Mouse (Mus musculus): ENCODE data around the gene Lpar3. TPM values are rescaled to one million over a fixed set of nuclear protein-coding genes. Genes with fewer than 3 reads are reported as not detected.
A peak's percentile ranks its signal among the peaks of the same experiment; 100 is the strongest.

Lpar3 gene
- polyA plus RNA-seq, 1 experiment, result 3.8 TPM

DNA sequence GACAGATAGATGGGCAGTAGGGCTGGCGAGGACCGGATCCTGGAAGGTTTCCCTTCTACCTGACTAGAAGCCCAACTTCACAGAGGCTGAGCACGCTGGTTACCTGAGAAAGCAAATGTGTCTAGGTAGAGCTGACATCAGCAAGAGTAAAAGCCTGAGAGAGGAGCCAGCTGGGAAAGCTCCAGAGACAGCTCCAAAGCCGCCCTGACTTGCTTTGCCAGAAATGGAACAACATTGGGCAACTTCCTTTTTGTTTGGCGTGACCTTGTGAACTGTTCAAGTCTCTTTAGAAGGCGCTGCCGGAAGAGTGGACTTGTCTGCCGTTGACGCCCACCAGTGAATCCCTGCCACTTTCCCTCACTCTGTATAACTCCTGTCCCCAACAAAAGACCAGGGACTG lies 39.4 kb downstream of the Lpar3 start:
- DNase-seq (ENCODE audit: low spot score), result no peak

DNA sequence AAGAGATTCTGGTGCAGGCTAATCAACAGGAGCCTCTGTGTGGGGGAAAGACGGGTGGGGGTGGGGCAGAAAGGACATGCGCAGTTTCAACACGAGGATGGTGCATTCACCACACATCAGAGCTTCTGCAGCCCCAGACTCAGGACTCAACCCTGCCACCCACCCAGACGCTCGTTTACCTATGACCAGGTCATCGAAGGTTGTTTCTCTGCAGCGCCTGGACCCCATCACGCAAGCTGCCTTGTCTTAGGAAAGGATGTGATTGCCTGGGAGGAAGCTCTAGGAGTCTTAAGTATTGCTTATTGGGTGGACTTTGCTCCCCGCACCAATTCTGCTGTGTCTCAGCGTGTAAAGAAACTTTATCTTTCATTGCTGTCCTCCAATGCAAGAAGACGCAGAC lies 40.1 kb downstream of the Lpar3 start:
- DNase-seq (ENCODE audit: low spot score), result no peak

DNA sequence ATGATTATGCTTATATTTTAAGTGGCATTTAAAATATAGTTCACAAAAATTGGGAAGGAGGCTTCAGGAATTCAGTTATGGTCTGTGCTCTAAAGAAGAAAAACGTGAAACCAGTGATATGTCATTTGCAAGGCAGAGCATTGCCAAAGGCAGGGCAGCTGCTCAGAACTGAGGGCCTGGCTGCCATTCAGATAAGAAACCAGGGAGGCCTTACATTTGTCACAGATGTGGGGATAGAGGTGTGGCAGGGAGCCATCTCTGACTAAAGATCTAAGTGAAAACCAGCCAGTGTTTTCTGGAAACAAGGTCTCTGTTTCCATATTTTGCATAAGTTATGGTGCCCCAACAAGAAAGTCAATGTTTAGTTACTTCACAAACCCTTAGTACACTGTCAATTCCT lies 41.8 kb downstream of the Lpar3 start:
- DNase-seq (ENCODE audit: low spot score), result no peak

DNA sequence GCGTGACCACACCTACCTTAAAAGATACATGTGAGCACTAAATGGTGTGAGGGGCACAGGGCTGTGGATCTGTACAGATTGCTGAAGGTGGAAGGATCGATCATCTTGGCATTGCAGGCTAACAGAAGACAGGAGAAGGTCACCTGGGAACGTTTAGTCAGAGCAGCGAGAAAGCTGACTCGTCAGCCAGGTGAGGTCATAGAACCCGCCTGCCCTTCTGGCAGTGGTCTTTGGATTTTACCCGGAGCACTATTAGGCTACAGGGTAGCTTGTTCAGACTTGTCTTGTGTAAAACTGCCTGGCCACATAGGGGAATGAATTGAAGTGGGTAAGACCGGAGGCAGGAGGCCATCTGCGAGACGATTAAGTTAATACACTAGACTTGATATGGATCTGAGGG lies 43.4 kb downstream of the Lpar3 start:
- DNase-seq (ENCODE audit: low spot score), result no peak

DNA sequence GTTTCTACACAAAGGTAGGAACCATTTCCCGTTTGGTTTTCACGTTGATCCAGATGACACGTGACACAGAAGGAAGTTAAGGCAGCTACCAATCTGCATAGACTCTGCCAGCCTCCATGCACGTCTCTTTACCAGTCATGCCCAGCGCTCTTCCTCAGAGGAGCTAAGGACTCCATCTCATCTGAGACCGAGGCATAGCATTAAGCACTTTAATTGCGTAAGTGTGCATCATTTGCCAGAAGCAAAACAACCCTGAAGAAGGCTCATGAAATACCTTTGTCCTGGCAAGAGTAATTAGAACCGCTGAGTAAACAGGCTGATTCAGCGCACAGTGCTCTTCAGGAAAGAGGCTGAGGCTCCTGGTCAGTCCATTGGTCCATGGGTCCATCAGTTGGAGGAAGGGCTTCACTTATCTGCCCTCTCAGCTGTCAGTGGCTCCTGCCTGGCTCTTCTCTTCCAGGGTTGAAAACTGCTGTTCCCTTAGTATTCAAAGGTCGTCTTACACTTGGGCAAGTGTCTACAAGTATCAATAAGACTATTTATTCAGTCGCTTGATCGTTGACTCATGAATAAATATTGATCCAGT lies 44.9 kb downstream of the Lpar3 start:
- no peak for DNase-seq (ENCODE audit: low spot score)

DNA sequence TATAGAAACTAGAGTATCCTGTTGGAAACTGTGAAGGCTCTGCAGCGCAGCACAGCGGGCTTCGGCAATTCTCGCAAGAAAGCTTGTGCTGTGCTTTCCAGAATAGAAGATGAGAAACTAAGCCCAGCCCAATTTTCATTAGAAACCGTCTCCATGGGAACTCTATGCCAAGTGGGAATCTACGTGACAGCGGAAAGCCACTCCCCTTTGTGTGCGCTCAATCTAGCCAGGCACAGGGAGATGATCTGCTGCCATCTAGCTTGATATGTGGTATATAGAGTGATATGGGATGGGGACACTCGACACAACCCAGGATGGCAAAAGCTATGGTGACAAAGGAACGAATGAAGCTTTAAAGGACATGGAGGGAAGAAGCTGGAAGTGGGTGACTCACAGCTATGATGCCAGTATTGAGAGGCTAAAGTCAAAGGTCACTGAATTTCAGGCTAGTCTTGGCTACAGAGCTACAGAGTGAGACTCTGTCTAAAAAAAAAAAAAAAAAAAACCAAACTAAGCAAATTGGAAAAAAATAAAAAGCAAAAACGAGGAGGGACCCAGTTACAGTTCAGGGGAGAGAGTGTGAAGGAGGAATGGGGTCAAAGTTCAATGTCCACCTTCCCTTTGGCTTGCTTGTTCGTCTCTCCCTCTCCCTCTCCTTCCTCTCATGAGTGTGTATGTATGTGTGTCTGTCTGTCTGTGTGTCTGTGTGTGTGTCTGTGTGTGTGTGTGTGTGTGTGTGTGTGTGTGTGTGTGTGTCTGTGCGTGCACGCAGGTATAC lies 47.5 kb downstream of the Lpar3 start:
- DNase-seq (ENCODE audit: low spot score), result no peak

DNA sequence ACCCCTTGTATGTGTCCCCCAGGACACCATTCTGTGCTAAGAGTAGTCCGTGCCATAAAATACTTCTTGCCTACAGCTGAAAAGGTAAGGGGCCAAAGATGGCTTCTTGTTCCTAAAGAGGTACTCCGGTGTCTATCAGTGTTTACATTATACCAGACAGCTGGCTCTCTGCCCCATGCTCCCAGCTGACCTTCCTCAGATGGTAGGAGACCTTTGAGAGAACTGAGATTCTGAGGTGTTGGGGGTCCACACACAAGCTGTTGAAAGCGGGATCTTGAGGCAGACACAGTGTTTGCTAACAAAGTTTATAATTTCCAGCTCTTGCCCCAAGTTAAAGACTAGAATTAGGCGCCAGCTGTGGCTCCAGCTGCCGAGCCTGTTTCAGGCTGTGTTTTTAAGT lies 53.7 kb downstream of the Lpar3 start:
- DNase-seq (ENCODE audit: low spot score), result no peak

DNA sequence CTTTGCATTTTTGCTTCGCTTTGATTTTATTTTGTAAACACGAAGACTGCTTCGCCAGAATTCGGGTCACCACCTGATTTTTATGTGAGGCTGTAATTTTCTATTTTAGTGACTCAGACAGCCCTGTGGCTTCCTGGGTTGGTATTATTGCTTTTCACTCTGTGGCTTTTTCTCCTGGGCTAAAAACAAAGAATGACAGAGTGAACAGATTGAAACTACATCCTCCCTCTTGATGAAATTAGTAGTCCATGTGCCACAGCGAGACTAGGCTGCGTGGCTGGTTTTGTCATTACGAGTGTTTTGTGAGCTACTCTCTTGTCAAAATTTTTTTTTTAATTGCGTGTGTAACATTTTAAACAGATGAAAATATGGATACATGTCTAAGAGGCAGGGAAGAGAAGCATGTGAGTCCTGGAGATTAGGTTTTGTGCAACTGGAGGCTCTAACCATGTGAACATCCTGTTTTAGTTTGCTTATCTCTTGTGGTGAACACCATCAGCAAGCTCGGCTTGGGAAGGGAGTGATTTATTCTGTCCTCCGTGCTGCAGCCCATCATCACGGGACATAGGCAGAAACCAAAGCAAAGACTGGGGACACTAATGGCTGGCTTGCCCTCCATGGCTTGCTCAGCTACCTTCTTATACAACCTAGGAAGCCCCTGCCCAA lies 54.7 kb downstream of the Lpar3 start:
- no peak for DNase-seq (ENCODE audit: low spot score)

DNA sequence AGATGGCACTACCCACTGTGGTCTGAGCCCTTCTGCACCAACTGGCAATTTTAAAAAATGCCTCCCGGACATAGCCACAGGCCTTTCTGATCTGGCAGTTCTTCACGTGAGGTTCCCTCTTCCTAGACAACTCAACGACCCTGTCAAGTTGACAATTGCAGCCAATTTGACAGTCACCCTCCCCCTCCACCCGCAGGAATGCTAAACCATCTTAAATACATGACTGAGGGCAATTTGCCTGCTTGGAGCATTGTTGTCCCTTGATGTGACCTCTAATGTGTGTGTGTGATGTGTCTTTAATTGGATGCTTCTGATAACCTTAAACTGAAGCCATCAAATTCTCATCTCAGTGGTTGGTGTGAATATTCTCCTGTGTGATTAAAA lies 55.3 kb downstream of the Lpar3 start:
- DNase-seq (ENCODE audit: low spot score), result no peak

DNA sequence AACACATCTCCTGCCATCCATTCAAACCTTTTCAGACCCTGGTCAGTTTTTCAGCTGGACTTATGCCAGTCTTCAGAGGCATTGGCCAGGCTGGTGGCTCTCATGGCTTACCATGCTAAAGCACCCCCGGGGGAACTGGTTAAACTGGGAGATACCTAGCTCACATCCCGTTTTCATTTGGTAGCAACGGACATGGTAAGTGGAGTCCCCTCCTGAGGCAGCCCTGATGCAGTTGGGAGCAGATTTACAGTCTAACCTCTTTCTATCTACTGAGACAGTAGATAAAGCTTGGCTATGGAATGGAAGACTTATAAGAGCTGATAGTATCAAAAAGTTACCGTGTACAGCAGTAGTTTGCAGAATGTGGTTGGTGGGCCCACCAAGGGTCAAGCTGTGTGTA lies 56.2 kb downstream of the Lpar3 start:
- no peak for DNase-seq (ENCODE audit: low spot score)

DNA sequence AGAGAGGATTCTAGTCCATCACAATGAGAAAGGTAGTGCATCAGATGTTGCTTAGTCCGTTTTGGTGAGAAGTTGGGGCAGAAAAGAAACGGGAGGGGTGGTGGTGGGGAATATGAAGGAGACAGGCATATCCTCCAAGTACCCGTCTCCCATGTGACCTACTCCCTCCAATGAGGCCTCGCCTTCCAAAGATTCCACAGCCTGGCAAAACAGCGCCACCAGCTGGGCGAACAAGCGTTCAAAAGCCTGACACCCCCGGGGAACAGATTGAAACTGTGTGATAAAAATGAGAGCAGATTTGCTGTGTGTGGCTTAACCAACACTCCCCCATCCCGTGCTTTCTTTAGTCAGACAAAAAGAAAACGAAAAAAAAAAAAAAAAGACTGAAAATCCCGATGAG lies 56.7 kb downstream of the Lpar3 start:
- DNase-seq (ENCODE audit: low spot score), result peak; percentile 45

DNA sequence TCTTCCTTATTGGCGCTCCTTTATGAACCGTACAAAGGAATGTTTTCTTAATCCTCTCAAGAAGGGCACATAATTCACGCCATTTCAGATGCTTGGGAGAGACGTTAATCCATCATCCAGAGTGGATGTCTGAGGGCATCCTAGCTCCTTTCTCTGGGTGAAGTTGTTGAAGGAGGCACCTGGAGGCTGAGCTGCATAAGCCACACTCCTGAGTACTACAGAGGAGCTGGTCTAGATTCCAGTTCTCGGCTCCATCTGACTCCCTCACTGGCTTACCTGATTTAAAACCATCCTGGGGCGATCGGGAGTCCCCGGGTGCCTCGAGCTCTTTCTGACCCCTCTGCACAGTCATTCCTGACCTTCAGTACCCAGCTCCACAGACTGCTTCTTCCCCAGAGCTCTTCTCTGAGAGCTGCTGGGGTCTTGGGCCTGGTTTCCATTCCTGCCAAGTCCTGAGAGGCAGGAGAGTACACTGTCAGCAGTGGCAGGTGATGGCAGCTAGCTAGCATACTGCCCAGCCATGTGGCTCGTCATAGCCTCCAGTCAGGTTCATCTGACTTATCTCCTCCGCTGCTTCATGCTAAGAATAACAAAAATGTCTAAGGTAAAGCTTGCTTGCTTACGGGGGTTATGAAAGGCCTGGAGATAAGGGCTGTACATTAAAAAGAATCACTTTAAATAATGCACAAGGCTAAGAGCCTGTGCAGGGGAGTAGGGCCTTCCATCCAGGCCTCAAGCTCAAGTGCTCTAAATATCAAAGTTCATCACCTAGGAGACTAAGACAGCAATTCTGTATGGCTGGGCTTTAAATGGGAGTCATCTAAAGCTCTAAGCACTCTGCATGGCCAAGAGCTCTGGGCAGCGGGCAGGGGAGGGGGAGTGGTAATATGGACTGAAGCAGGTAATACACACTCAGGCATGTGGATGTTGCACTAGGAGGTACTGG lies 57.7 kb downstream of the Lpar3 start:
- no peak for DNase-seq (ENCODE audit: low spot score)

DNA sequence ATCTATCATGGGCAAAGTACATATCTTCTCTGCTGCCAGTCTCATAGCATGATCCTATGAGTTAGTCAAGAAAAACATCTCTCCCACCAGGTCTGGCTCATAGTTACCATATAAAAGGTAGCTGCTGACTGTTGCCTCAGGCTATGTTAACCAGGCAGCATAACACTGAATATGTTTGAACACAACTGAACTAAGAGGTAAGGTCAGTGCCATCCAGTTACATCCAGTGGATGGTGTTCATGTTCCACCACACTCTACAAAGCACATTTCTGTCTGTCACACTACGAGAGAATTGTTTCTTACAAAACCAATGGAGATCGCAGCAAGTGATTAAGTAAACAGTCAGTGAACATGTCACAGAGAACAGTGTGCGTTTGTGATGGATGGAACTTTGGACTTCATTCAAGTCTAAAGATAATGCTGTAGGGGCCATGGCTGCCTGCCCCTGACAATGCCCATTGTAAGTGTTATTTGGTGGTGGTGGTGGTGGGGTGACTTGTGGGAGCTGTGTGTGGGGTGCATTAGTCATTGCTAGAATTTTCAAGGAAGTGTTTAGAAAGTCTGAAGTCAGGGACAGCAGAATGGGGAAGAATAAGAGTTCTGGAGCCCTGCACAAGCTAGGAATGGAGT lies 63.1 kb downstream of the Lpar3 start:
- DNase-seq (ENCODE audit: low spot score), result no peak

DNA sequence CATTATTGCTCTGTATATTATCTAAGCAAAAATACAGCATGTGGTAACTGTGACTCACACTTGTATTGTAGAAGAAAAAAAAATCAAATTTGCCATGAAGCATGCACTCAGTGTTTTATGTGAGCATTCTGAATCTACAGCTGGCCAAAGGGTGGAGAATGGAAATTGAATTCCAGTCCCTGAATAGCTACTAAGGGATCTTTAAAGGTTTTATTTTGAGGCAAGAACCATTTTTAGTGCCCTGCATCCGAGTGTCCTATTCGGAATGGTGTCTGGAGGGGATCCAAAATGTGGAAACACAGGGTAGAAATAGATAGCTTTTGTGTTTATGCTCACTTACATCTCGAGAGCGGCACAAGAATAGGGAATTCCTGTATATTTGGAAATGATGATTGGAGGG lies 65.4 kb downstream of the Lpar3 start:
- DNase-seq (ENCODE audit: low spot score), result no peak

DNA sequence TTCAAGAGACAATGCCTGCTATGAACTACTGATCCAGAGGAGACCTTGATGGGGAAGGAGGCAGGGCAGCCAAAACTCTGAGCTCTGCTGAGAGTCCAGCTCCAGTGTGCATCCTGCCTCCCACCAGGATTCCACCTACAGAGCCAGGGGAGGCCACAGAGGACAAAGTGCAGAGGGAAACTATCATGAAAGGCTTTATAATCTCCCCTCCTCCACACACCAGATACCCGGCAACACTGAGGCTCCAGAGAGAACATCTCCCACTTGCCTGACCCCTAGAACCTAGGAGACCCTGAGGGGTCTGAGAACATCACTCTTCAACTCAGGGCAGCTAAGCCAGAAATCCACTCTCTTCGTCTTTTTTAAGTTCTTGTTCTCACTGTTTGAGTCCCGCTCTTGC lies 71.2 kb downstream of the Lpar3 start:
- DNase-seq (ENCODE audit: low spot score), result no peak

DNA sequence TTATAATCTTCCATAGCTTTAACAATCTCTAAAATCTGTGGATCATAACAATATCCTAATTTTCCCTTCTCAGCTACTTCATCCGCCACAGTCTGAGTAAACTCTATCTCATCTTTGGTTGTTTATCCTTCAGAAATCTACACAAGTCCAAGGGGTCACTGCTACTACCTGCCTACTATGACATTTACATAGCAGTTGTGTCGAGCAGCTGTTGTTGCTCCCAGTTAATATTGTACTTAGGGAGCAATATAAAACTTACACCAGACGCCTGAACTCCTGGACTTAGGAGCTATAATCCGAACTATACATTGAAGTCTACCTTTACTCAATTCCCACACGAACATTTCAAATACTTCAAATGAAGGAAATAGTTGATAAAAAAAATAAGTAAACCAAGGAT lies 71.8 kb downstream of the Lpar3 start:
- DNase-seq (ENCODE audit: low spot score), result no peak

DNA sequence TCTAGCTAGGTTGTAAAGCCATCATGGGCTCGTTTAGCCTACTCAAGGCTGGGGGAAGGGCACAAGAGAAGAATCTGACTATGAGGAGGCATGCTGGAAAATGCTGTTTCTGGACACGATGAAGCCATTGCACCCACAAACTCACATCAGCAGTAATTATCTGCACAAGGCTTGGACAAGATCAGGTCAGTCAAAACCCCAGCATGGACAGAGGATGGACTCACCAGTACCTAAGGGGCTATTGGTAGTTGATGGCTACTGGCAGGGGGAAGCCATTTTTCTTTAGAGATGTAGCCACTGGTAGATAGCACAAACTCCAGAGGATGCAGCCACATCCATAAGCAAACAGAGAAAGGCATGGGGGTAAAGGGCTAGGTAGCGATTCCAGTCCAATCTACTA lies 81.7 kb downstream of the Lpar3 start:
- DNase-seq (ENCODE audit: low spot score), result no peak

DNA sequence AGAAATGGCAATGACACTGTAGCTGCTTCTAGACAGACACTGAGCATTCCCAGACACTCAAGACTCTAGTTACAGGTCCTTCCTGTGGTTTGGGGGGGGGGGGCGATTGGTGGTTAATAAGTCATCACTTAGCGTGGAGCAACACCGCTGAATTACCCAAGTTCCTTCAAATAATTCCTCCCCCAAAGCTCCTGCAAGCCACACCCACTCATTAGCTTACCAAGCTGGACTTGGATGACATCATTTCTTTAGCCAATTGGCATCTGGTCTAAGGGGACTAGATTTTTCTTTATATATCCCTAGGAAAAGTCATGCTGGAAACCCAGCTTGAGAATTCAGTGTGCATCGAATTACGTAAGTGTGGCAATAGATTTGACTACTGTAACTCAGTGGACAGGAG lies 82.4 kb downstream of the Lpar3 start:
- DNase-seq (ENCODE audit: low spot score), result no peak

DNA sequence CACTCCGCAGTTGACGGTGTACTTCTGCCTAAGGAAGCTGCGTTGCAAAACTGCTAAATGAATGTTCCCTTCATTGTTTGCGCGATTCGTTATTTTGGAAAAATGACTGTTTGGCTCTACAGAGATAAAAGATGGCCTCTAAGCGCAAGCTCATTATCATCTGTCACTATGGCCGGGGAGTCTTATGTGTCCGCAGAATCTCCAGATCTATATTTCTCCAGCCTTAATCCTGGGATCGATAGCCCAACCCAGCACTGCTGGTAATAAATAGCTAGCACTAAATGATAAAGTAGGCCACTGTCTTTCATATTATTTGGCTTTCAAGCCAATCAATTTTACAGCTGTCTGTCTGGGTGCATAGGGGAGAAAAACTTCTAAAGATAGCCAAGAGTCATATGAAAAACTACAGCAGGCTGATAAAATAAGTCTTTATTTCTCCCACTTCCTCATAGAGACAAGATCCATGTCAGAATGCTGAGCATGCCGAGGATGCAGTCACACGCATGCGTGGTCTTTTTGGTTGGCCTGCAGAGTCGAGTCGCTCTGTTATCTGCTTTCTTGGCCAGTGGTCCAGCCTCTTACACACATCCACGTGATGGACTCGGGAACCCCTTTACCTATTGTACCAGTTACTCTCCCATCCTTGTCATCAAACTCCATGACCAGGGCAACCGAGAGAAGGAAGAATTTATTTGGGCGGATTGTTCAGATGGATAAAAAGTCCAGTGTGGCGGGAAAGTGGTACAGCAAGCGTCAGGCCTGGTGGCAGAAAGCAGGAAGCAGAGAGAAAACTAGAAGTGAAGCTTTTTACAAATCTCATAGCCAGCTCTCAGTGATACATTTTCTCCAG lies 84.0 kb downstream of the Lpar3 start:
- DNase-seq (ENCODE audit: low spot score), result no peak

DNA sequence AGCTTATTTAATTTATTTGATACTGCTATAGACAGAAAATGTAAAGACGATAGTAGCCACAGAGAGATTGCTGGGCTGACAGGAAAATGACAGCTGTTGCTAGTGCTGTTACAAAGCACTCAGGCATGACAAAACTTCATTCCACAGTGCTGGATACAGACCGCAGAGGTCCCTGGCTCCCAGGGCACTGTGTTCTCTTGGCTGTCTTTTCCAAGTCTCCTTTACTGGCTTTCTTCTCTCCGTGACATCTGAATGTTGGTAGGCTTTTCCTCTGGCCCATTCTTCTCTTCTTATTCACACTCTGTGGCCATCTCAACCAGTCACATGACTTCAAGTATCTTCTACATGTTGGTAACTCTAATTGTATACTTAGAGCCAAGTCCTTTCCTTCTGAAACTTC lies 86.6 kb downstream of the Lpar3 start:
- no peak for DNase-seq (ENCODE audit: low spot score)

DNA sequence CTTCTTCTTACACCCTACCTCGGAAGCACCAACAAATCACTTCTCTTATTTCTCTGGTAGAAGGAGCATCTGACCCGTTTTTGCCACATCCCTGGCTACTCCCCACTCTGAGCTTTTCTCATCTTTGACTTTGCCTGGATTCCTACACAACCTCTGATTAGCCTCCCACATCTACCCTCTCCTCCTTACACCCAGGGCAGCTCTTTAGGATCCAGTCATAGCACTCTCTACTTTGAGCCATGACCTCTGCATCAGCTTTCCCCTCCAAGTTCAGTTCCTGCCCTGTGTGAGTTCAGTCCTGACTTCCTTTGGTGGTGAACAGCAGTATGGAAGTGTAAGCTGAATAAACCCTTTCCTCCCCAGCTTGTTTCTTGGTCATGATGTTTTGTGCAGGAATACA lies 87.1 kb downstream of the Lpar3 start:
- no peak for DNase-seq (ENCODE audit: low spot score)
